Mouse (Mus musculus): Measurements from ENCODE around the gene Lcmt2. TPM values are rescaled to one million over a fixed set of nuclear protein-coding genes. Genes with fewer than 3 reads are reported as not detected.

Gene Lcmt2
- polyA plus RNA-seq, 1 experiment from 2014 or later: 21.1 TPM

DNA sequence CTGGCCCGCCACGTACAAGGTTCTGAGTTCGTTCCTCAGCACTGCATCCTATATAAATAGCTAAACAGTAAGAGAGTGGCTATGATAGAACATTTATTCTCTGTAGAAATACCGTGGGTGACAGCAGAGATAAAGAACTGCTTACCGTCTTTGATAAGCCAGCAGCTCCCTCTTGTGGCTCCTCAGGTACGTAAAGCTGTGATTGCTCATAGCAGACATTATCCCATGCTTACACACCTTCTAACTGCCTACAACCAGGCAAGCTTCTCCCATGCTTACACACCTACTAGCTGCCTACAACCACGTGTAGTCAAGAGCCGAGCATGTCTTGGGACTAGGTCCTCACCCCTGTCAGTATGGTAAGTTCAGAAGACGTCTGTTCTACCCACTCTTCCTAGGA, 38.4 kb downstream of the Lcmt2 start:
- ATAC-seq (ENCODE audit: low FRiP score, low read depth): no peak
- Histone ChIP-seq H3K4me3 (no peak overlapping the region), H3K9me3 (no peaks in the 10 kb centered on the region), H3K9ac (no peak overlapping the region), H3K4me1 (no peaks in the 10 kb centered on the region), H3K27ac (no peak overlapping the region), H3K4me2 (replicated peaks) (no peak overlapping the region), H3K36me3 (no peaks in the 10 kb centered on the region), H3K27me3 (replicated peaks) (no peaks in the 10 kb centered on the region)
- WGBS: 29% methylated on average over 9 of the region's 9 CpGs

GRCm38 (mm10) chr2:121089751-121090150, 50.7 kb downstream of the Lcmt2 start:
- Histone ChIP-seq H3K9ac (no peak overlapping the region), H3K4me3 (no peak overlapping the region), H3K4me2 (replicated peaks) (no peak overlapping the region), H3K9me3 (no peaks in the 10 kb centered on the region), H3K27me3 (replicated peaks) (no peaks in the 10 kb centered on the region), H3K36me3 (no peaks in the 10 kb centered on the region), H3K4me1 (no peaks in the 10 kb centered on the region), H3K27ac (no peak overlapping the region)
- WGBS: 73% methylated on average over 4 of the region's 4 CpGs
- no peak for ATAC-seq (ENCODE audit: low FRiP score, low read depth)

- Histone ChIP-seq H3K27me3 (replicated peaks) (no peaks in the 10 kb centered on the region), H3K4me3 (no peak overlapping the region), H3K4me1 (no peaks in the 10 kb centered on the region), H3K27ac (no peak overlapping the region), H3K9ac (no peak overlapping the region), H3K9me3 (no peaks in the 10 kb centered on the region), H3K4me2 (replicated peaks) (no peak overlapping the region), H3K36me3 (no peaks in the 10 kb centered on the region)
- 85% methylated on average over 3 of the region's 3 CpGs for WGBS
- no peak for ATAC-seq (ENCODE audit: low FRiP score, low read depth)
These were observed 51.9 kb downstream of the Lcmt2 start for GRCm38 (mm10) chr2:121088507-121088906.

DNA sequence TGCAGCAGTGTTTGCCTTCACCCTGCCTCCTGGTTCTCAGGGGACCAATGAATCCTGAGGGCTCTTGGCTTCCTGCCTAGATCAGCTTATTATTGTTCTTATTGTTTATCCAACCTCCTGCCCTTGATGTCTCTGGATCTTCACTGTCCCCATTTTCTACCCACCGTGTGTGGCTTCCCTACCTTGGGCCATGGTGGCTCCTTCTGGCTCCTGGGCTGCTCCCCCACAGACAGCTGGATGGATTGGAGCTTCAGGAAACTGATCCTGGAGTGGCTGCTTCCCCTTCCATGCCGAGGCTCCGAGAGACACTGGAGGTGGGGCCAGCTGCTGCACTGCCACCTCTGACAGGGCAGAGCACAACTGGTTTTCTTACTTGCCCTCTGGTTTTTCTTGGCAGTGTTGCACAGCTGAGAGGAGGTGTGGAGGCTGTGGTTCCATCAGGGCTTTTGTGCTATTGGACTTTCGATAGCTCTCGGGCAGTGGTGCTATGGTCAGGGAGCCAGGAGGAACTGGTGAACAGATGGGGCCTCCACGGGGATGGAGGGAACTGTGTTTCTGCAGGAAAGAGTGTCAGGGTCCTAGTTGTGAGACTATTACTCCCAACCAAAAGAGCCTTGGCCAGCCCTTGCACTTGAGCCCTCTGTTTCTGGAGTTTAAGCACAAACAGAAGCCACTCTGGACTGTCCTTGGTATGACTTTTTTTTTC, 54.8 kb downstream of the Lcmt2 start, which contains the start of gene Tgm5:
Gene Tgm5, minus strand, starts transcription at position 362 of the 706 bp plus-strand sequence.
- H3K36me3 ChIP-seq: no peaks in the 10 kb centered on the region
- H3K27me3 ChIP-seq (replicated peaks): no peaks in the 10 kb centered on the region
- H3K4me1 ChIP-seq: no peaks in the 10 kb centered on the region
- H3K27ac ChIP-seq: no peak within 1 kb of the TSS
- no peak within 1 kb of the TSS for H3K4me2 ChIP-seq (replicated peaks)
- no peaks in the 10 kb centered on the region for H3K9me3 ChIP-seq
- ATAC-seq (ENCODE audit: low FRiP score, low read depth): no peak
- no peak within 1 kb of the TSS for H3K9ac ChIP-seq
- H3K4me3 ChIP-seq: no peak within 1 kb of the TSS
- WGBS: 58% methylated on average over 6 of the region's 6 CpGs

GRCm38 (mm10) chr2:121082626-121083025, 57.8 kb downstream of the Lcmt2 start:
- H3K27ac ChIP-seq: no peak overlapping the region
- H3K4me2 ChIP-seq (replicated peaks): no peak overlapping the region
- WGBS: 83% methylated on average over 1 of the region's 1 CpGs
- no peak for ATAC-seq (ENCODE audit: low FRiP score, low read depth)
- no peaks in the 10 kb centered on the region for H3K27me3 ChIP-seq (replicated peaks)
- no peak overlapping the region for H3K4me3 ChIP-seq
- H3K4me1 ChIP-seq: no peaks in the 10 kb centered on the region
- no peaks in the 10 kb centered on the region for H3K36me3 ChIP-seq
- no peaks in the 10 kb centered on the region for H3K9me3 ChIP-seq
- H3K9ac ChIP-seq: no peak overlapping the region

Other genes with a start within 250 kb of the Lcmt2 start
- 27.7 and 31.2 TPM in 2 replicates for gene Ubr1, start 169.9 kb downstream of the Lcmt2 start, polyA plus RNA-seq (2016; fragmentation: Nextera tagmentation; extraction: Ambion mirVana)
- gene Tmem62, start 163.6 kb downstream of the Lcmt2 start, polyA plus RNA-seq (2016; fragmentation: Nextera tagmentation; extraction: Ambion mirVana): 8.0 and 10.6 TPM in 2 replicates
- gene Ccndbp1, start 132.2 kb downstream of the Lcmt2 start, polyA plus RNA-seq (2016; fragmentation: Nextera tagmentation; extraction: Ambion mirVana): 62.5 and 67.6 TPM in 2 replicates
- gene Epb42, start 103.6 kb downstream of the Lcmt2 start, polyA plus RNA-seq (2016; fragmentation: Nextera tagmentation; extraction: Ambion mirVana): 3.1 and 3.5 TPM in 2 replicates
- 0.19 and 0.39 TPM in 2 replicates for gene Tgm5, start 54.8 kb downstream of the Lcmt2 start, polyA plus RNA-seq (2016; fragmentation: Nextera tagmentation; extraction: Ambion mirVana)
- not detected in 2 replicates for gene Tgm7, start 30.9 kb downstream of the Lcmt2 start, polyA plus RNA-seq (2016; fragmentation: Nextera tagmentation; extraction: Ambion mirVana)
- 31.8 and 32.8 TPM in 2 replicates for gene Adal, start 225 bp downstream of the Lcmt2 start, polyA plus RNA-seq (2016; fragmentation: Nextera tagmentation; extraction: Ambion mirVana)
- 71.3 and 74.9 TPM in 2 replicates for gene Tubgcp4, start 30.0 kb upstream of the Lcmt2 start, polyA plus RNA-seq (2016; fragmentation: Nextera tagmentation; extraction: Ambion mirVana)
- 11.2 and 11.7 TPM in 2 replicates for gene Zscan29, start 30.5 kb upstream of the Lcmt2 start, polyA plus RNA-seq (2016; fragmentation: Nextera tagmentation; extraction: Ambion mirVana)
- gene Trp53bp1, start 130.8 kb upstream of the Lcmt2 start, polyA plus RNA-seq (2016; fragmentation: Nextera tagmentation; extraction: Ambion mirVana): 177 and 178 TPM in 2 replicates
- gene Map1a, start 148.9 kb upstream of the Lcmt2 start, polyA plus RNA-seq (2016; fragmentation: Nextera tagmentation; extraction: Ambion mirVana): 10.3 and 12.6 TPM in 2 replicates
- gene Ppip5k1, start 214.7 kb upstream of the Lcmt2 start, polyA plus RNA-seq (2016; fragmentation: Nextera tagmentation; extraction: Ambion mirVana): 13.0 and 13.1 TPM in 2 replicates
- gene Ckmt1, start 217.1 kb upstream of the Lcmt2 start, polyA plus RNA-seq (2016; fragmentation: Nextera tagmentation; extraction: Ambion mirVana): 19.6 and 19.7 TPM in 2 replicates
- gene Strc, start 246.5 kb upstream of the Lcmt2 start, polyA plus RNA-seq (2016; fragmentation: Nextera tagmentation; extraction: Ambion mirVana): not detected in 2 replicates